Mouse (Mus musculus) intestine, embryonic 16.5 days (tissue): Measurements from ENCODE around the gene Olfr160. TPM values are rescaled to one million over a fixed set of nuclear protein-coding genes. Genes with fewer than 3 reads are reported as not detected.

Experiments
- ATAC-seq: fragments of 200-750 bp; cut with Nextera tagmentation; 2 replicates; pipeline ENCODE4 v1.8.0; 2017; ENCODE audit warnings: moderate TSS enrichment, moderate library complexity
- H3K27ac ChIP-seq: fragments of 300-500 bp; sonication (generic); 2 replicates; pipeline ENCODE4 v1.5.1; 2014; ENCODE audit warnings: mild to moderate bottlenecking, low read length
- H3K27me3 ChIP-seq: fragments of 300-500 bp; sonication (generic); replicated peaks from 2 replicates; pipeline ENCODE4 v1.6.1; 2014; ENCODE audit warnings: low read length, control low read depth, mixed read lengths; ENCODE audit not compliant: control insufficient read depth, insufficient read depth
- H3K36me3 ChIP-seq: fragments of 300-500 bp; sonication (generic); 2 replicates; pipeline ENCODE4 v1.6.1; 2014; ENCODE audit warnings: low read length, control low read depth; ENCODE audit not compliant: control insufficient read depth, insufficient read depth
- H3K4me1 ChIP-seq: fragments of 300-500 bp; sonication (generic); 2 replicates; pipeline ENCODE4 v1.6.1; 2014; ENCODE audit warnings: low read length, control low read depth, mixed read lengths; ENCODE audit not compliant: control insufficient read depth, insufficient read depth
- H3K4me2 ChIP-seq: fragments of 300-500 bp; sonication (generic); 2 replicates; pipeline ENCODE4 v1.6.1; 2014; ENCODE audit warnings: low read depth, low read length, control low read depth
- H3K4me3 ChIP-seq: fragments of 300-500 bp; sonication (generic); 2 replicates; pipeline ENCODE4 v1.5.1; 2014; ENCODE audit warnings: mild to moderate bottlenecking, low read length
- H3K9ac ChIP-seq: fragments of 300-500 bp; sonication (generic); 2 replicates; pipeline ENCODE4 v1.6.1; 2014; ENCODE audit warnings: low read depth, low read length
- H3K9me3 ChIP-seq: fragments of 300-500 bp; sonication (generic); 2 replicates; pipeline ENCODE4 v1.6.1; 2016; ENCODE audit warnings: low read length, control low read depth; ENCODE audit not compliant: control insufficient read depth
- WGBS: fragments of 180-500 bp; shearing (Covaris S2); extraction: QIAGEN DNeasy Blood & Tissue Kit; methylation state at CpG from one replicate; pipeline ENCODE4 v1.1.7; 2014; 5-methylcytosine and 5-hydroxymethylcytosine counted together
- polyA plus RNA-seq: library from polyadenylated mRNA; unstranded; fragments of >200 nt; fragmentation: Nextera tagmentation; extraction: Ambion mirVana; gene quantifications from 2 replicates; pipeline ENCODE4 v1.2.1, GENCODE M21; 2015

Olfr160 gene
- polyA plus RNA-seq, 1 experiment from 2014 or later = not detected

DNA sequence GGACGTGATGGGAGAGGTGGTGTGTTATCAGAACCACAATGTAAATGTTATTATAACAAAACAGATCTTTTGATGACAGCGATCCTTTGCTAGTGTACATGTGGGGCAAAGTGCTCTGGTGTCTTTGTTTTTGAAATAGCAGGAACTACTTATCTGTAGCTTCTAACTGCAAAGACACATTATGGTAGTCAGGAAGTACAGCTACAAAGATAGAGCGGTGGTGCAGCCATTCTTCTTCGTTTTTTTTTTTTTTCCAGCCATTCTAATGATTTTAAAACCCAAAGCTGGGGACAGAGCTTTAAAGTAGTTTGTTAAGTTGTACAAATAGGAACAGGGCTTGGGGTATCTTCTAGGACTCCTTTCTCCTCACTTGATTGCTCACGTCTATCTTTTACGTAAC is 56.6 kb downstream of the Olfr160 start:
- Histone ChIP-seq H3K9ac (no peak overlapping the region), H3K27ac (no peak overlapping the region), H3K4me2 (no peak overlapping the region), H3K27me3 (no peaks in the 10 kb centered on the region), H3K4me3 (no peak overlapping the region), H3K36me3 (no peaks in the 10 kb centered on the region), H3K9me3 (no peaks in the 10 kb centered on the region), H3K4me1 (no peaks in the 10 kb centered on the region; the same call in 1 of the 2 replicates)
- no peak for ATAC-seq
- 81% methylated on average over 6 of the region's 6 CpGs for WGBS

Other genes with a start within 250 kb of the Olfr160 start
- 8.1 and 10.9 TPM in 2 replicates for gene Msantd2, start 226.9 kb downstream of the Olfr160 start, polyA plus RNA-seq
- 49.2 and 49.4 TPM in 2 replicates for gene Esam, start 188.2 kb downstream of the Olfr160 start, polyA plus RNA-seq
- gene Vsig2, start 177.0 kb downstream of the Olfr160 start, polyA plus RNA-seq = 1.5 and 3.1 TPM in 2 replicates
- gene Nrgn, start 163.3 kb downstream of the Olfr160 start, polyA plus RNA-seq = 2.2 and 2.3 TPM in 2 replicates
- gene Siae, start 160.6 kb downstream of the Olfr160 start, polyA plus RNA-seq = 16.6 and 20.5 TPM in 2 replicates
- gene Spa17, start 102.5 kb downstream of the Olfr160 start, polyA plus RNA-seq = 3.0 and 3.4 TPM in 2 replicates
- gene Tbrg1, start 58.9 kb downstream of the Olfr160 start, polyA plus RNA-seq = 191 and 203 TPM in 2 replicates
- gene Panx3, start 47.0 kb downstream of the Olfr160 start, polyA plus RNA-seq = not detected in 2 replicates
- gene Olfr874, start 28.9 kb upstream of the Olfr160 start, polyA plus RNA-seq = not detected in 2 replicates
- not detected in 2 replicates for gene Olfr875, start 55.6 kb upstream of the Olfr160 start, polyA plus RNA-seq
- gene Olfr876, start 86.8 kb upstream of the Olfr160 start, polyA plus RNA-seq = not detected in 2 replicates
- gene Olfr877, start 138.0 kb upstream of the Olfr160 start, polyA plus RNA-seq = not detected in 2 replicates
- not detected in 2 replicates for gene Olfr145, start 180.5 kb upstream of the Olfr160 start, polyA plus RNA-seq
- gene Olfr878, start 201.6 kb upstream of the Olfr160 start, polyA plus RNA-seq = not detected in 2 replicates